Mouse (Mus musculus) kidney, adult 8-10 months (tissue): Measurements from ENCODE around the gene Olfr517.

Experiments used
- DNase-seq, 2 experiments: peaks; one replicate each; pipeline ENCODE4 v3.0.0; 2022

Olfr517 gene

DNA sequence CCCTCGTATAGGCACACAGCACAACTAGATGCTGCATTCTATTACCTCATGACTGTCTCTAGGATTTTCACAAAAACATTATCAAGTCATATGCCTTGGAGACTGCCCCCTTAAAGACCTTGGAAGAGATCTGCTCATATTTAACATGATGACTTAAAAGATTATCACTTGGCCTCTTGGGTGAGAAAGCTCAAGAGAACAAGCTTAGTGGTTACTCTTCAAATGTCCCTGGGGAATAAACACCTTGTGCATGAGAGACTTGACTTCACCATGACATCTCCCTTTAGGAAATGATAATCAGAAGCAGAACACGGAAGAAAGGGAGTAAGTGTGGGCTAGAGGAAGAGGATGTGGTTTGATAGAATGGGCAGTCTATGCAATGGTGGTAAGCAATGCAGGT is at the start of gene Olfr517:
Gene Olfr517 (minus strand): TSS at position 101 of the 400 bp plus-strand sequence.
- DNase-seq: no peak

DNA sequence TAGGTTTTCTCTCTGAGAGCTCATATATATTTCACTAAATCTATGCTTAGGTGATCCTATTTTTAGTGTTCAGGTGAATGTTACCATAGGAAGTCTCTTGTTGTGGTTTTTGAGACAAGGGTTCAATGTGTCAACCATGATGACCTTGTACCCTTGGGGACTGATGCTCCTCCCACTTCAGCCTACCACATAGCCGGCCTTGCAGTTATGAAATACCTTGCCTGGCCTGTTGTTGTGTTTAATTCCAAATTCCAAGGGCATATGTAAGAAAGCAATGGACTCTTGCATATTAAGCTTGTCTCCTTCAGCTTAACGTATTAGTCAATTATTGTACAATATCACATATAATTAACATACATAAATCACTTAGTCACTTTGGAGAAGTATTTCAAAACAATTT is 31.8 kb upstream of the Olfr517 start:
- no peak for DNase-seq

DNA sequence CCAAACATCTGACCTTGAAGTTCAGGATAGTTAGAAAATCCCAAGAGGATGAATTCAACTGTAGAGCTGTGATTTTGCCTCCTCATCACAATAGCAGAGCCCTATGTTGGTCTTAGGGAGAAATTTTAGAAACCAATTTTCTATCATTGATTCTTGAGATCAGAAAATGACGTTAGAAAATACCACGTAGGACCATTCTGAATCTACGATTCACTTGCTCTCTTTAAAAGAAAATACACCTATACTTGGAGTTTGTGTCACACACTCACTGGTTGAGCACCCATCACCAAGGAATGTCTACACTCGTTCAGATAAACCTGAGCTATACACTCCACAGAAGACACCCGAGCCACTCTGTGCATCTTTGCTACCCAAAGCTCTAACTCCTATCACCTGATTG is 22.1 kb upstream of the Olfr517 start, which contains the start of gene Olfr519:
Gene Olfr519 (minus strand): TSS at position 101 of the 400 bp plus-strand sequence.
- no peak for DNase-seq

DNA sequence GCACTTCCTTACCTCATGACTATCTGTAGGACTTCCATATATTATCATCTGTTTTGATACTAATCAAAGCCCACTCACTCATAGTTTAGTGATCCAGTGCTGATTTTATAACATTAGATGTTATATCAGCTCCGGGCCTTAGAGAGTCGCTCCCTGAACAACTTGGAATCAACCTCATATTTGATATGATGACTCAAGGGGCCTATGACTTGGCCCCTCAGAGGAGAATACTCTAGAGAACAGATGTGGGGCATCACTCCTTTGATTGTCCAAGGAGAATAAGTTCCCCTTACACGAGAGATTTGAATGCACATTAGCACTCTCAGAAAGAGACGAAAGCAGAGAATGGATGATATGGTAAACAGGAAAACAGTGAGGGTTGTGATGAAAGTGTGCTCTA is 12.7 kb upstream of the Olfr517 start, which contains the start of gene Olfr518:
Gene Olfr518 (minus strand): TSS at position 101 of the 400 bp plus-strand sequence.
- DNase-seq: no peak

DNA sequence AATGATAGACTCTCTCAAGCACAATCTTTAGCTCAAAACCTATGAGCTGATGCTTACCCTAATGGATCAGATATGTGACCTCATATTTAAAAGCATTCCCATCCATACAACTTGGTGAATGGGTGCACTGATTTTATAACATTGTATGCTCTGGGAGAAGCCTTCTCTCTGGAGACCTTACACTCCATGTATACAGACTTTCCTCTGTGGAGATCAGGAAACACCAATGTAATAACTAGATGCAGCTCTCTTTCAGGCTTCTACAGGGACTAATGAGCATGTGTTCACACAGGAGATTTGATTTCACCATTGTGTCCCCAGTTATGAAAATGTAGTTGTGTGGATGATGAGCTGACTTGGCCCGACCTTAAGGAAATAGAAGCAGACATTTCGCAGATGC is 21.8 kb downstream of the Olfr517 start, which contains the start of gene Olfr516:
Gene Olfr516 (minus strand): TSS at position 101 of the 400 bp plus-strand sequence.
- DNase-seq: no peak

DNA sequence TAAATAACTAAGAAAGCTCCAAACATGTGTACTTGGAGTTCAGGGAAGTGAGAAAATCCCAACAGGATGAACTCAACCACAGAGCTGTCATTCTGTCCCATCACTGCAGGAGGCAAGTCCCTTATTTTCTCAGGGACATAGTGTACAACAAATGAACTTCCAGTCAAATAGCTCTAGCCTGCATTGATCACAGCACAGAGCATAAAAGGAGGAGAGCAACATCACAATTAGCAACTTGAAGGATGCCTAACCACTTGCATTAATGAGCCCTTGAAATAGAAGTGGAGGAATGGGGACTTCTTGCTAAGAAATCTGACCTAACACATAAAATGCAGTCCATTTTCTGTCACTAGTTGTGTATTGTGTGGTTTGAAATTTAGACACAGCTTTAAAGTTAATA is 46.3 kb downstream of the Olfr517 start, which contains the start of gene Olfr514:
Gene Olfr514 (minus strand): TSS at position 101 of the 400 bp plus-strand sequence.
- no peak for DNase-seq
